Mouse (Mus musculus) mature B cell (primary cell): ENCODE measurements around the gene BC048562.

Experiments used
- in situ Hi-C: fragments of 300-500 bp; cut with MboI; formaldehyde crosslinking; loops from 2 replicates; pipeline ENCODE4 v1.14.3; 2019

The BC048562 gene

DNA sequence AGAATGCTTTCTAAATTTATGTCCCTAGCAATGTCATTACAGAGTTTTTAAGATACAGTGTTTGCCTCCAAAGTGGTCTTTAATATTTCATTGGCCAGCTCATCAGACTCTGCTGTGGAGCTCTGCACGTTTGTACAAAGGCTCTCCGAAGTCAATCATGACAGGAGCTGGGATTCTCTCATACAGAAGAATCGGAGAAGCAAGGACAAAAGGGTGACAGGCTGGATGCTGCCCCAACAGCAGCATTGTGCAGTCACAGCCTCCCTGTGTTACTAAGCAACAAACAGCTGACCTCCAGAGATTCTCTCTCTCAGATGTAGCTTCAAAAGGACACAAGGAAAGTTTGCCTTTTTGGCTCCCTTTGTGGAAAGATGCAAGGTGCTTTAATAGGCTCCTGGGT is at the start of gene BC048562:
Gene BC048562, plus strand, starts transcription at position 301 of the 400 bp plus-strand sequence.
- in situ Hi-C loops: no loop called here

DNA sequence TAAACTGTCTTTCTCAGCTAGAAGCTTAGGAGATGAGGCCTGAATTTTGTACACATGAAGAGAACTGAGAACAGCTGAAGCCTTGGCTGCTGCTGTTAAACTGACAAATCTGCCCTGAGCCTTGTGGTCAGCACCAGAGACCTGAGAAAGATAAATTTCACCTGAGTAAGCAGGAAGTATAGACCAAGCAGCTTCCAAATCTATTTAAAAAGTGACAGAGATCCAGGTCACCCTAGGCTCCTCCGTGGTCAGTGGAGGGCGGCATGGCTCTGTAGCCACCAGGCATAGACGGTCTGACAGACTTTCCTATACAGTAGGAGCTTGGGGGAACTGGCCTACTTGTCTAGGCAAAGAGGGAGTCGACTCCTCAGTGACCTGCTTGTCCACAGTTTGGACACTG is 49.5 kb upstream of the BC048562 start:
- in situ Hi-C loops: no loop called here

DNA sequence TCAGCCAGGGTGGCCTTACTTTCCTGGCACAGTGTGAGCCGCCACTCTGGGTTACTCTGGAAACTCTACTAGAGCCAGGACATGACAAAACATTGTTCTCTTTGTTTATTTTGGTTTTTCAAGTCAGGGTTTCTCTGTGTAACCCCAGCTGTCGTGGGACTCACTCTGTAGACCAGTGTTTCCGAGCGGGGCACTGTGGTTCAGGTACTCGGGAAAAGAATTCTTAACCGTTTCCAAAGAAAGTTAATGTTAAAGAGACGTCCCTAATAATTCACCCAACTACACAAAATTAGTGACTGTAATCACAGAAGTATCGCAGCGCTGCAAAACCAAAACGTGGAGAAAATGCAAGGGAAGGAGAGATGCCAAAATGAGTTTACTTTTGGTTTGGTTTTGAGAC is 47.7 kb upstream of the BC048562 start:
- in situ Hi-C loops: no loop called here

GRCm38 (mm10) chr9:108389220-108389619 is 47.1 kb upstream of the BC048562 start:
- in situ Hi-C loops: no loop called here

DNA sequence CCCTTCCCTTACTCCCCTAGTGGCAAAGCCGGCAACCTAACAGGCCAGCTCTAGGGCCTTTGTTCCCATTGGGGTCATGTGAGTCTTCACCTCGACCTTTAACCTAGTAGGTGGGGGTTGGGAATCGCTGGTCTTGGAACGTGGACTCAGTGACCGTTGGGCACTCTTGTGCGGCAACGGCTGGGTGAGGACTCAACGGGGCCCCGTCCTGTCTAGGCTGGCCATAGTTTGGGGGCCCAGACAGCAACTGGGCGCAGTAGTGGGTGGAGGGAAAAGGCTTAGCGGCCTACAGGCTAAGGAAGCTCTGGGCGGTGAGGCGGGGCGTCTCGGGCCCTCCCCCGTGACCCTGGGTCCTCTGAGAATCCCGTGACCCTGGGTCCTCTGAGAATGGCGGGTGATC is 43.6 kb upstream of the BC048562 start, which contains the start of gene 1700102P08Rik:
Gene 1700102P08Rik, plus strand, starts transcription at position 130 of the 400 bp plus-strand sequence.
- in situ Hi-C loops: no loop called here

DNA sequence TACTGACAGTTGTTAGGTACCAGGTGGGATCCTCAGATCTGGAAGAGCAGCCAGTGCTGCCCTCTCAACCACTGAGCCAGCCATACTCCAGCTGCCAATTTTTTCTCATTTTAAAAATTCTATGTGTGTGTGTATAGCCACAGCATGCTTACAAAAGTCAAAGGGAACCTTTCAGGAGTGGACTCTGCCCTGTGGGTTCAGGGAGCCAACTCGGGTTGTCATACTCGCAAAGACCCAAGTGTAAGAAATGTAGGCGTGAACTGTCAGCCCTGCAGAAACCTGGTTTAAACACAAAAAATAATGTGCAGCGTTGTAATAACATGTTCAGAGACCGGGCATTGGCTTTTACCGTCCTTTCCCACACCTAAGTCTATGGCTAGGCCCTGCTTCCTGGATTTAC is 42.1 kb upstream of the BC048562 start:
- in situ Hi-C loops: no loop called here

- in situ Hi-C loops: no loop called here
These were observed 40.9 kb upstream of the BC048562 start for GRCm38 (mm10) chr9:108395427-108395826.

- in situ Hi-C loops: no loop called here
These were observed 38.0 kb upstream of the BC048562 start for GRCm38 (mm10) chr9:108398324-108398723.

DNA sequence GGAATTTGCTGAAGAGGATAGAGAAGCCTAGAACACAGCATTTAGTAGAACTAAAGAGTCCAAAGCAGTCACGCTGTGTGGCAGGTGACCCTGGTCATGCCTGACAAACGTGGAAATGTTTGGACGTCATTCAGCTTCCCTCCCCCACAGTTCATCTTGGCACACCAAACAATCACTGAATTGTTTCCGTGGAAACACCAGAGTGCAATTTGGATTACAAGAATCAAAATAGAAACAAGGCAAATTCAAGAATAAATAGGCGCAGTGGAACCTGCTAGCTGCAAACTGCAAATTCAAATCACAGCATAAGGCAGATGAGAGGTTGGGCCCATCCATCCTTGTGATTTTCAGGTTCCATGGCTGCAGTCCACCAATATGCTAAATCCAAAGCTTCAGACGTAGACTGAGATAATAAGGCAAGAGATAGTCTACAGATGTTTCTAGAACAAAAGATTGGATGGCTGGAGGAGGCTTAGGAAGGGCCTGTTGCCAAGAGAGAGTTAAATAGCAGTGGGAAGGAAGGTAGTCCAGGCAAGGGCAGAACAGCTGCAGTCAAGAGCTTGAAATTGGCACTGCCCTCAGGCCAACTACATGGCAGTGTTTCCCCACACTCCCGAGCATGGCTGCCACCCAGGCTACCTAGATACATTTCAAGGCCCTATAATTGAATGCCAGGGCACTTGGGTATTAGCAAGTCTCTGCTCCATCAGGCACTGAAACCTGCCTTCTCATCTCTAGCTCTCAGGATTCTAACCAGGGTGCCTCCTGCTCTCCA is 34.9 kb upstream of the BC048562 start:
- in situ Hi-C loops: no loop called here

DNA sequence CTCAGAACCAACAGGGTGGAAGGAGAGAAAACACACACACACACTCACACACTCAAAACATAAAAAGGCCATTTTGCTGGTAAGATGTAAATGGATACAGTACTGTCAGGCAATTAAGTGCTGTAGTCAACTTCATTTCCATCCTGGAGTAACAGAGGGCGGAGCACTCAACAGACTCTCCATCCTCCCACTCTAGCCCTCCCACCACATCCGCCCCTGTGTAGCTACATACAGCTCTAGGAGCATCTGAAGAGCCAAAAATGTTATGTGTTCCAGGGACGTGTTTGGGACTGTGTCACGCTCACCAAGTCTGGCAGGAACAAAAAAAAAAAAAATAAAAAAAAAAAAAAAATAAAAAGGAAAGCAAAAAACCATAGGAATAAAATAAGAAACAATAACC is 33.2 kb upstream of the BC048562 start:
- in situ Hi-C loops: no loop called here

DNA sequence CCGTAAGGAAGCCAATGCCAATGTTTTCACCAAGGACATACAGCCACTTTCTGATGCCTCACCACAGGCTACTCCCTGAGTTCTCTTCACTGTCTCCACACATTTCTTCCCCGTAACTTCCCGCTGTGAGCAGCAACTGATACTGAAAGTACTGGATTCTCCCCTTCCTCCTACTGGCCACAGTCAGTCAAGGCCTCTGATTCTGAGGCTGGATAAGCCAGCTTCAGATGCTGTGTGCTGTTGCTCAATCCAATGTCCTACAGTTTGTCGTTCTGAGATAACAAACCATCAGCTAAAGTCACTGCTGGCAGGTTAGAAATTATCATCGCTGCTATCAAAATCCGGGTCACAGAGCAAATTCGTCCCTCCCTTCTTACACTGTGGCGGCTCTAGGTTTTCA is 31.8 kb upstream of the BC048562 start:
- in situ Hi-C loops: no loop called here

GRCm38 (mm10) chr9:108409535-108409934 is 26.7 kb upstream of the BC048562 start:
- in situ Hi-C loops: no loop called here

DNA sequence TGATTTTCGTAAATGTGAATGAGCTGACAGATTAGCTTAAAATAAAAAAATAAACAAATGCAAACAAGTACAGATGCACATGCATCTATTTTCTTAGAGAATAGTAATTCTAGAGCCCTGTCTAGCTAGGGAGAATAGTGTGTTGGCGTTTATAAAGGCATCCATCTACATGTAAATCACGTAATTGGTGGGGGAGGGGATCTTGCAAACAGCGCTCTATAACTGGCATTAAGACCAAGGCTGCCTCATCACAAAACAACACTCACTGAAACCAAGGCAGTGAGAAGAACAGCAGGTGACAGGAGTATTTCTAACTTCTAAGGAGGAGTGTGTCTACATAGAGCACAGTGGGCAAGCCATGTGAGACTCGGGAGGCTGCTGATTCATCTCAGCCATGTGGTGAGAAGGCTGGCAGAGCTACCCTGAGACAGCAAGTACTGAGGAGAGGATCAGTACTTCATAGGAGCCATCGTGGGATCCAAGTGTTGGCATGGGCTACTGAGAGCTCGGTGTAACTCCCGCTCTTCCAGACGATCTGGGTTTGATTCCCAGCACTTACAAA is 24.8 kb upstream of the BC048562 start:
- in situ Hi-C loops: no loop called here

DNA sequence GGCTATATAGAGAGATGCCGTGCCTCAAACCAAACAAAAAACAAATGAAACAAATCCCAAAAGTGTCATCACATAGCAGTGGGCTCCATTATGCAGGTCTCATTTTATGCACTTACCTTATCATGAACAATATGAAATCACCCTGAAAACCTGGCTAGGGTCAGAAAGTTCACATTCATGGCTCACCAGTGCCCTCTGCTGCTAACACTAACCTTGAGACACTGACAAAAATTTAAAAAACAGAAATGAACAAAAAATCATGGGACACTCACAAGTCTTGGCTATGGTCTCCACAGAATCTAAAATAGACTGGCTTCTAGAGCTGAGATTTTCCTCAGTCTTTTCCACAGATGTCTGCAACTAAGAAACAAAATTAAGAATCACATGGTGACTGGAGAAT is 24.1 kb upstream of the BC048562 start:
- in situ Hi-C loops: no loop called here

GRCm38 (mm10) chr9:108428384-108428783 is 7.9 kb upstream of the BC048562 start, which contains the start of gene Ccdc36:
Gene Ccdc36 (minus strand): TSS chr9:108428484.
- in situ Hi-C loops: no loop called here

GRCm38 (mm10) chr9:108431431-108432067 is 4.7 kb upstream of the BC048562 start:
- in situ Hi-C loops: no loop called here

- in situ Hi-C loops: no loop called here
These were observed 2.9 kb downstream of the BC048562 start for GRCm38 (mm10) chr9:108439176-108439575.

DNA sequence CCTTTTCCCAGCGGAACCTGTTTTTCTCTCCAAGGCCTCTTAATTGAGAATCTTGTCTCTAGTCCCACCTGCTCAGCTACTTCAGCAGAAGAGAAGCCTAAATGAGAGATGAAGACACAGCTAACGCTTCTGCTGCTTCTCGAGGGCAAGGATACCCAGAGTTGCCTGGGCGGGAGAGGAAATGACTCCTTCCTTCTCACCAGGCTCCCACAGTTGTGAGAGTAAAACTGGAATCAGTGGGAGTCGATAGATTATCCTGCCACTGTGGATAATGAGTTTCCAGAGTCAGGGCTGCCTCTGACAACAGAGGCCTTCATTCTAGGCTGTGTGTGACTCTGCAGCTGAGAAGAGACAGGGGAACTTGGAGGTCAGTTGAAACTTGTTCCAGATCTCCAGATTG is 4.2 kb downstream of the BC048562 start:
- in situ Hi-C loops: no loop called here

DNA sequence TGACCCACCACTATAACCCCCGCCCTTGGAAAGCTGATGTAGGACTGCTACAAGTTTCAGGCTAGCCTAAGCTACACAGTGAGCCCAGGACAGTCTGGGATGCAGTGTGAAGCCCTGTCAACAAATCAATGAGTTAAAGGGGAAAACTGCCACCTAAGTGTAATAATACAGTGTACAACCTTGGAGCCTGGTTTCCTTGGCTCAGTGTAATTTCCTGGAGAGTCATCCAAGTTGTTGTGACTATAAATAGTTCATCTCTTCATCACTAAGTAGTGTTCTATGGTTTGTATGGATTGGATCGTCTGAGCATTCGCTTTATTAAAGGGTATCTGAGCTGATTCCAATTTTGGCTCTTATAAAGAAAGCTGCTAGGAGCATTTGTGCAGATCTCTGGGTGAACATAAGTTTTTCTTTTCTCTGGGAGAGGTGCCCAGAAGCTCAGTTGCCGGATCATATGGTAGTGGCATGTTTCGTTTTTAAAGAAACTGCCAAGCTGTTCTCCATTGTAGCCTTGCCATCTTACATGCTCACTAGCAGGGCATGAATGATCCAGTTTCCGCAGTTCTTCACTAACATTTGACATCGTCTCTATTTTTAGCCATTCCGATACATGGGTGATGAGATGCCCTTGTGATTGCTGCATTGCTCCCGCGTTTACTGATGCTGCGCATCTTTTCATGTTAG is 5.1 kb downstream of the BC048562 start:
- in situ Hi-C loops: no loop called here

DNA sequence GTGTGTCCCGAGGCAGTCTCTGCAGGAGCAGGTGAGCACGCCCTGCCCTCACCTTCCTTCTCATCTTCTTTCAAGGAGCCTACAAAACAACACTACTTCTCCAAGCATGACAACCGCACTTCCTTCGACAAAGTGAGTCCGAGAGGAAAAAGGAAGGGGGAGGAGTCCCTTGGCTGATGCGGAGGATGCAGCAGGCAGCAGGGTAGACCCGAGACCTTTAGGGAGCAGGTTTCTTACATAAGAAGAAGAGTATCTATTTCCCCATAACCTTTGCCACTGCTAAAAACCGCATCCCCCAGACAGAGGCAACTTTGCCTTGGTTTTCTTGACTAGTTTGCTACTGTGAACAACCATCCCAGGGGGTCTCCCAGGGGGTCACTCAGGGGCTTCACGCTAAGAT is 8.8 kb downstream of the BC048562 start:
- in situ Hi-C loops: no loop called here

DNA sequence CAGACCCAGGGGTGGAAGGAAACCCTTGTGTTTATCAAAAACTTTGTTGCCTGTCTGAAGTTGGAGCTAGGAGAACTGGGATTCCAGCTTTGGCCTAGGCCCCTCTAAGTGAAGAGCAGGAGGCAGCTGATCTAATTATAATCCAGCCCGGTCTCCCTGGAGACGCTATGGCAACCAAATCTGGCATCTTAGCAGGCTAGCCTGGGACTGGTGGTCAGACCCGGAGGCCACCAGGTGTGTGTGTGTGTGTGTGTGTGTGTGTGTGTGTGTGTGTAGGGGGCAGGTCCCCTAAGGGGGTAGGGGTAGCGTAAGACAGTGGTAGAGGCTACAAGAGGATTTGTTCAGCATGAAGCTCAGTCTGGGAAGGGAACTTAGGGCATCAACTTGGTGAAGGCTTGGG is 13.6 kb downstream of the BC048562 start:
- in situ Hi-C loops: no loop called here
